Mouse (Mus musculus) ES-Bruce4 (cell line): ENCODE measurements around the gene Dnase1l2. TPM values are rescaled to one million over a fixed set of nuclear protein-coding genes. Genes with fewer than 3 reads are reported as not detected.

Experiments
- H3K27ac ChIP-seq: 2 replicates; pipeline ENCODE4 v1.5.1; 2012; ENCODE audit warnings: low read length, inconsistent platforms; ENCODE audit not compliant: insufficient read depth
- H3K27me3 ChIP-seq: 2 replicates; pipeline ENCODE4 v1.6.1; 2012; ENCODE audit warnings: mild to moderate bottlenecking, low read length, inconsistent platforms; ENCODE audit not compliant: control insufficient read depth, poor library complexity, insufficient read depth, severe bottlenecking
- H3K36me3 ChIP-seq: 2 replicates; pipeline ENCODE4 v1.6.1; 2012; ENCODE audit warnings: inconsistent platforms, mild to moderate bottlenecking, low read length, moderate library complexity; ENCODE audit not compliant: control insufficient read depth, poor library complexity, insufficient read depth, severe bottlenecking
- H3K4me1 ChIP-seq: one replicate; pipeline ENCODE4 v1.8.1; 2011; ENCODE audit warnings: low read length; ENCODE audit not compliant: control insufficient read depth, insufficient read depth
- H3K4me3 ChIP-seq: 2 replicates; pipeline ENCODE4 v1.5.1; 2011; ENCODE audit warnings: low read depth, mild to moderate bottlenecking, low read length
- H3K9ac ChIP-seq: 2 replicates; pipeline ENCODE4 v1.6.1; 2012; ENCODE audit warnings: low read depth, mild to moderate bottlenecking, inconsistent platforms; ENCODE audit not compliant: poor library complexity, severe bottlenecking
- H3K9me3 ChIP-seq: replicated peaks from 2 replicates; pipeline ENCODE4 v1.6.1; 2012; ENCODE audit warnings: mild to moderate bottlenecking, low read length, inconsistent platforms; ENCODE audit not compliant: control insufficient read depth, poor library complexity, insufficient read depth, severe bottlenecking
- CTCF ChIP-seq: IDR thresholded peaks from one replicate; pipeline ENCODE4 v1.8.1; 2011; ENCODE audit warnings: low read depth, low read length
- EP300 ChIP-seq: IDR thresholded peaks from 2 replicates; pipeline ENCODE4 v1.6.1; 2011; ENCODE audit warnings: low read depth, low read length; ENCODE audit not compliant: insufficient read depth
- POLR2A ChIP-seq: IDR thresholded peaks from one replicate; pipeline ENCODE4 v1.8.1; 2011; ENCODE audit warnings: low read length; ENCODE audit not compliant: insufficient read depth
- polyA plus RNA-seq: library from polyadenylated mRNA; stranded (reverse); fragments of >200 nt; gene quantifications from 2 replicates; pipeline ENCODE4 v1.2.4, GENCODE M21; 2011; ENCODE audit warnings: low read depth; ENCODE audit not compliant: missing spikeins, insufficient read depth, insufficient read length

Dnase1l2 gene
- polyA plus RNA-seq, 1 experiment, result 0.42 TPM

DNA sequence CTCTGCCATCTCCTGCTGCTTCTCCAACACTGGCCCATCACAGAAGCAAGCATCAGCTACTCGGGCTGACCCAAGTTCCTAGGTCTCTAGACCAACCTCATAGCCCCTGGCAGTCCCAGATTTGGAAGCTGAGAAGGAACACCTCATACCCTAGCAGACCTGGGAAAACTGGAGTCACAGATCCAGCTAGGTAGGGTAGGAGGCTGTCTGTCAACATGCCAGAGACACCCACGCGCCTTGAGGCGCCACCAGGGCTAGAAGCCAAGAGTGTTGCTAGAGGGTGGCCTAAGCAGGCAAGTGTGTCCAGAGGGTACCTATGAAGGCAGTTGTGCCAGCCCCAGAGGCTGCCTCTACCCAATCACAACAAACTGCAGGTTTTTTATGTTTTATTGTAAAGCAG lies 504 bp upstream of the Dnase1l2 start:
- H3K4me1 ChIP-seq, result peaks cover 2% of the 10 kb centered on the region
- H3K4me3 ChIP-seq, result no peak overlapping the region
- H3K27me3 ChIP-seq, result no peaks in the 10 kb centered on the region
- no peak for TF ChIP-seq EP300
- TF ChIP-seq POLR2A, result no peak
- no peak for TF ChIP-seq CTCF
- H3K9me3 ChIP-seq, result no peaks in the 10 kb centered on the region
- peaks cover 5% of the 10 kb centered on the region; the same call in 1 of the 2 replicates for H3K36me3 ChIP-seq
- no peak overlapping the region for H3K9ac ChIP-seq
- no peak overlapping the region for H3K27ac ChIP-seq

DNA sequence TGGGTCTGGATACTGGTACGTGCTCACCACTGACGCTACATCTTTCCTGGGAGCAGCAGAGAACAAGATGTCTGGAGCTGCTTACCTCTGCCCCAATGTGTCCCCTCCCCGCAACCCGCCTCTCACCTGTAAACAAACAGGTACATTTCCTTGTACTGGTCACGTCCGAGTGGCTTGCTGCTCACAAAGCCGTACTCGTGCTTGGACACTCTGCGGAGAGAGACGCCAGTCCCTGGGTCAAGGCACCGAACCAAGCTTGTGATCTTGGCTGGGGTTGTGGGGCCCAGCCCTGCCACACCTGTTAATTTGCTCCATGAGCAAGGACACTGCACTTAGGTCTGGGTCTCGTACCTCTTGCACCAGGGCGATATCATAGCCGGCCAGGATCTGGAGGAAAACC lies 798 bp downstream of the Dnase1l2 start:
- H3K4me1 ChIP-seq, result peaks cover 2% of the 10 kb centered on the region
- H3K27me3 ChIP-seq, result no peaks in the 10 kb centered on the region
- H3K36me3 ChIP-seq, result peaks cover 9% of the 10 kb centered on the region; the same call in 1 of the 2 replicates
- TF ChIP-seq EP300, result no peak
- no peak for TF ChIP-seq CTCF
- no peak for TF ChIP-seq POLR2A
- no peak overlapping the region for H3K27ac ChIP-seq
- H3K9ac ChIP-seq, result no peak overlapping the region
- H3K4me3 ChIP-seq, result no peak overlapping the region
- H3K9me3 ChIP-seq, result no peaks in the 10 kb centered on the region

DNA sequence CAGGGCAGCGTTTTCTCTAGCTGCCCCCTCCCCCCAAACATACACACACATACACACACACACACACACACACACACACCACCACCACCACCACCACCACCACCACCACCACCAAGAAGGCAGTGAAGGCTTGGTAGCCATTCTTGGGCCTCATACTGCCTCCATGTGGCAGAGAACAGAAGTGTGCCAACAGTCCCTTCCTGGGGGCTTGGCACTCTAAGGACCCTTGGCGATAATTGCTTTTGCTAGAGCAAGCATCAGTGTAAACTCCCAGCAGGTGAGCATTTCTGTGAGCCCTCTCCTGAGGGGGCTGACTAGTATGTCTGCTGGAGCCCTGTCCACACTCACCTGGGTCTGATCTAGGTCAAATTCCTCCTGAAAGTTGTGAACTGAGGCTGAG lies 1.8 kb downstream of the Dnase1l2 start:
- Histone ChIP-seq H3K36me3 (peaks cover 13% of the 10 kb centered on the region; the same call in 1 of the 2 replicates), H3K4me1 (peaks cover 2% of the 10 kb centered on the region), H3K9me3 (no peaks in the 10 kb centered on the region), H3K9ac (no peak overlapping the region), H3K27me3 (no peaks in the 10 kb centered on the region), H3K4me3 (no peak overlapping the region), H3K27ac (no peak overlapping the region)
- peak; percentile 65 for TF ChIP-seq CTCF
- no peak for TF ChIP-seq EP300

DNA sequence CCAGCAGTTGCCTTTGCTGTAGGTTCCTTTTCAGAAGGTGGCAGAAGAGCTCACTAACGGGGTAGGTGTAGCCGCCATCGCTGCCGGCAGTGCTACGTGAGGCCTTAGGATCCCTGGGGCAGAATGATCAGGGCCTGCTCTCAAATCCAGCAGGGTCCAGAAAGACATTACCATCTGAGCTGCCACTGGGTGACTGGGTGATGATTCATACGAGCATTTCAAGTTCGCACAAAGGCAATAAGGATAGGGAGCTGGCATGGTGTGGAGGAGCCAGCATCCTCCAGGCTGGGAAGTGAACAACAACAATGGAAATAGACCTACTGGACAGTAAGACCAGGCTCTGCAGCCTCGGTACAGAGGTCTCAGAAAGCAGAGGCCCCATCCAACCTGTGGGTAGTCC lies 2.5 kb downstream of the Dnase1l2 start:
- no peak overlapping the region for H3K9ac ChIP-seq
- no peaks in the 10 kb centered on the region for H3K27me3 ChIP-seq
- no peak overlapping the region for H3K4me3 ChIP-seq
- TF ChIP-seq POLR2A (no peak), EP300 (no peak), CTCF (no peak)
- 0 out of 2 replicates have a peak, but pooled peaks cover 13% of the 10 kb centered on the region for H3K36me3 ChIP-seq
- peaks cover 2% of the 10 kb centered on the region for H3K4me1 ChIP-seq
- no peaks in the 10 kb centered on the region for H3K9me3 ChIP-seq
- H3K27ac ChIP-seq, result no peak overlapping the region

DNA sequence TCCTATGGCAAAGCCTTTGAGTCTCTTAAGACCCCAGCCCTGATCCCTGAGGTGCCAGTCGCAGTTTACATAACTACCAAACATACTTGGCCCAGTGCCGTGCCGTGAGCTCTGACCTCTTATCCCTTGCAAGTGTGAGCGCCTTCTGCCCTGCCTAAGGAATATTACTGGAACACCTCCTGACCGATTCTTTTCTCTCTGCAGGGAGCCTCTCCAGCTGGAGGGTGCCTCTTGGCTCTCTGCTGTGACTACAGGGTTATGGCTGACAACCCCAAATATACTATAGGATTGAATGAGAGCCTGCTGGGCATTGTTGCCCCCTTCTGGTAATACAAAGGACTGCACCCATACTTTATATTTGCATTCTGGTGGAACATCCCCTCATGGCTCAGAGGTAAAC lies 5.9 kb downstream of the Dnase1l2 start:
- Histone ChIP-seq H3K9me3 (no peaks in the 10 kb centered on the region), H3K27ac (no peak overlapping the region), H3K4me3 (no peak overlapping the region), H3K9ac (no peak overlapping the region), H3K36me3 (peaks cover 10% of the 10 kb centered on the region; the same call in 1 of the 2 replicates), H3K4me1 (no peaks in the 10 kb centered on the region), H3K27me3 (no peaks in the 10 kb centered on the region)
- TF ChIP-seq EP300 (no peak), CTCF (peak; percentile 21)

DNA sequence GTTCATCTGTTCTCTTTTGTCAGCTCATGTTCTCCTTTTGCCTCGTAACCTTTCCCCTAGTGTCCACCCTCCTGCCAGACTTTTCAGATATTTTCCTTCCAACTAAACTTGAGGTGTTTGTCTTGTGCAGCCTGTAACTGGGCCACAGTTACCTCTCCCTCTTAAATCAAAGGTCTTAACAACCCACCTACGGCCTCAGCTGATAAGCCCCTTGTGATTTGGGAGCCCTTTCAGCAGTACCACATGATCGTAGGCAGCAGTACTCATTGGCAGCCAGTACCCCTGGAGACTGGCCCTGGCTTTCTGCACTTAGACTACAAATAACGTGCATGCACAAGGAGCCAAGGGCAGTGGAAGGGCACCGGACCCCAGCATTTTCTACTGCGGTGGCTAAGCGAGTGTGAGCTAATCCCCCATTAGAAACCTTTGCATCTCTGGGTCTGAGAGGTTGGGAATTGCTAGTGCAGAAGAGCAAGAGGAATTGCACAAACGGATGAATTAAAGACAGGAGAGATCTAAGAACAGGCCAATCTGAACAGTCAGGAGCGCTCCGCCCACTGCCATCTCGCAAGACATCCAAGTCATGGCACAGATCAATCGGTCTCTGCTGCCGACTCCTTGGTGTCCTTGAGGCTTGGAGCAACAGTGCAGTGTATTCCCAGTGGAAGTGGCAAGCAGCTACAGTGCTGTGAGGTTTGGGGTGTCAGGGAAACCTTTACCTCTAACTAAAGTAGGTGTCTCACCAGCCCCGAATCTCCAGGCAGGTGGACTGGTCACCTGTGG lies 13.5 kb downstream of the Dnase1l2 start:
- Histone ChIP-seq H3K9me3 (no peaks in the 10 kb centered on the region), H3K4me3 (no peak overlapping the region), H3K9ac (no peak overlapping the region), H3K36me3 (peaks cover 6% of the 10 kb centered on the region; the same call in 1 of the 2 replicates), H3K27ac (no peak overlapping the region), H3K27me3 (no peaks in the 10 kb centered on the region), H3K4me1 (no peaks in the 10 kb centered on the region)
- TF ChIP-seq CTCF (no peak), POLR2A (no peak), EP300 (no peak)
